Mouse (Mus musculus) embryo, embryonic 11 days (tissue): ENCODE results near the gene Traf6.

Experiments
- DNase-seq: peaks from one replicate; pipeline ENCODE4 v3.0.0-alpha.2; 2015

The Traf6 gene

GRCm38 (mm10) chr2:101678236-101679021 lies at the start of gene Traf6:
Traf6 (plus strand) TSS chr2:101678429.
- DNase-seq: peak; percentile 92

- peak; percentile 63 for DNase-seq
Observed at GRCm38 (mm10) chr2:101638979-101639839, 39.0 kb upstream of the Traf6 start.

GRCm38 (mm10) chr2:101639840-101640350 lies 38.3 kb upstream of the Traf6 start:
- DNase-seq: no peak

- DNase-seq: no peak
Observed at GRCm38 (mm10) chr2:101645841-101646240, 32.4 kb upstream of the Traf6 start.

- no peak for DNase-seq
Observed at GRCm38 (mm10) chr2:101648361-101648760, 29.9 kb upstream of the Traf6 start.

GRCm38 (mm10) chr2:101649114-101649671 lies 29.0 kb upstream of the Traf6 start, which contains the start of the genes Rag1 and B230118H07Rik:
Rag1 (minus strand) TSS chr2:101649501.
B230118H07Rik (minus strand) TSS chr2:101649532.
- DNase-seq: peak; percentile 11

GRCm38 (mm10) chr2:101650446-101650845 lies 27.8 kb upstream of the Traf6 start:
- no peak for DNase-seq

GRCm38 (mm10) chr2:101652204-101652920 lies 25.9 kb upstream of the Traf6 start:
- no peak for DNase-seq

- DNase-seq: peak; percentile 90
Observed at GRCm38 (mm10) chr2:101652921-101653597, 25.2 kb upstream of the Traf6 start.

GRCm38 (mm10) chr2:101660536-101660935 lies 17.7 kb upstream of the Traf6 start:
- no peak for DNase-seq

GRCm38 (mm10) chr2:101665058-101665702 lies 13.0 kb upstream of the Traf6 start:
- peak; percentile 85 for DNase-seq

GRCm38 (mm10) chr2:101665703-101666092 lies 12.5 kb upstream of the Traf6 start:
- no peak for DNase-seq

- no peak for DNase-seq
Observed at GRCm38 (mm10) chr2:101668751-101669150, 9.5 kb upstream of the Traf6 start.

GRCm38 (mm10) chr2:101673547-101673946 lies 4.7 kb upstream of the Traf6 start:
- DNase-seq: no peak

- peak; percentile 46 for DNase-seq
Observed at GRCm38 (mm10) chr2:101679164-101679784, 1.0 kb downstream of the Traf6 start.

GRCm38 (mm10) chr2:101684421-101684820 lies 6.2 kb downstream of the Traf6 start:
- no peak for DNase-seq

- no peak for DNase-seq
Observed at GRCm38 (mm10) chr2:101688011-101688410, 9.8 kb downstream of the Traf6 start.

GRCm38 (mm10) chr2:101690252-101690827 lies 12.1 kb downstream of the Traf6 start:
- DNase-seq: no peak

- no peak for DNase-seq
Observed at GRCm38 (mm10) chr2:101693043-101693442, 14.8 kb downstream of the Traf6 start.

GRCm38 (mm10) chr2:101693577-101694215 lies 15.5 kb downstream of the Traf6 start:
- DNase-seq: peak; percentile 37
